ENCODE assay signal across 13 mouse cellular contexts in the genomic region with DNA sequence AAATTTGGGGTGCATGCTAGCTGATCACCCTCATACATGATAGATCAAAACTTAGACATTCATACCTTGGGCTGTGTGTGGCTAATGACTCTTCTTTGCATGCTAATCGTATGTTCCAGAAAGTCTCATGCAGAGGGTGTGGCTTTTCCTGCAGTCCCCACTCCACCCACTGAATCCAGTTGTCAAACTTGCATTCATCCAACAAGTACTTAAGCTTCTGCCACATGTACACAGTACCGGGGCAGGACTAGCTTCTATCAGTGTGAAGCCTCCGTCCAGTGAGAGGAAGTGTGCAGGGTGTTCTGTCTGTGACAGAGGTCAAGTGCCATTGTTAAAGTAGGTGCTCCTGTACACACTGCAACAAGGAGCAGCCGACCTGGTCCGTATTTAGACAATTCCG. TPM values are rescaled to one million over a fixed set of nuclear protein-coding genes. Genes with fewer than 3 reads are reported as not detected.
A peak's percentile ranks its signal among the peaks of the same experiment; 100 is the strongest.
DNase-seq lines count a peak whose midpoint lies in the region; ATAC-seq and TF ChIP-seq lines count a peak whose summit lies in the region.
"Had no signal": no experiment of that assay in that cellular context is flagged by ENCODE, and none has a peak within 500 bp of the region (broad histone marks: within the 10 kb centered on the region; RNA-seq: fewer than 3 reads in every experiment).

No protein-coding gene starts in this region.

- DNase-seq in forebrain, embryonic 11.5 days (ENCODE audit: low spot score): peak; percentile 41
- DNase-seq in forebrain, embryonic 10.5 days (ENCODE audit: extremely low spot score, low spot score): no peak
- DNase-seq in liver: peak; percentile 52
- DNase-seq in retina, embryonic 14.5 days (ENCODE audit: low spot score): no peak
- no peak for DNase-seq in retina, postnatal 1 day
- DNase-seq: adrenal gland, adult 2 months; lung, embryonic 14.5 days; spleen, adult 18-20 months had no signal

- ATAC-seq in forebrain, embryonic 11.5 days (replicated peaks; ENCODE audit: low FRiP score): no peak
- ATAC-seq in midbrain, embryonic 13.5 days: no peak

- 90% methylated on average over 6 of the region's 6 CpGs for WGBS in forebrain, embryonic 11.5 days
- WGBS in forebrain, embryonic 10.5 days: 92% methylated on average over 6 of the region's 6 CpGs
- 89% methylated on average over 6 of the region's 6 CpGs for WGBS in midbrain, embryonic 13.5 days

- H3K4me2 ChIP-seq in forebrain, embryonic 11.5 days (ENCODE audit: low read depth, low read length, severe bottlenecking): no peak overlapping the region
- H3K4me2 ChIP-seq in midbrain, embryonic 13.5 days (replicated peaks): no peak overlapping the region
- H3K4me2 ChIP-seq: lung, embryonic 14.5 days; midbrain, embryonic 12.5 days had no signal

- H3K27ac ChIP-seq in forebrain, embryonic 11.5 days (ENCODE audit: low read depth, low read length): no peak overlapping the region
- no peak overlapping the region for H3K27ac ChIP-seq in forebrain, embryonic 10.5 days
- H3K27ac ChIP-seq in bone marrow macrophage, adult 2 months (ENCODE audit: insufficient read depth, low read depth, low read length): peak overlapping the region; percentile 92
- H3K27ac ChIP-seq in midbrain, embryonic 13.5 days: no peak overlapping the region
- H3K27ac ChIP-seq: midbrain, embryonic 12.5 days had no signal

- H3K4me1 ChIP-seq in forebrain, embryonic 11.5 days (replicated peaks; ENCODE audit: control insufficient read depth, insufficient read depth, low read length): no peaks in the 10 kb centered on the region
- peaks cover 9% of the 10 kb centered on the region for H3K4me1 ChIP-seq in forebrain, embryonic 10.5 days
- H3K4me1 ChIP-seq in bone marrow macrophage, adult 2 months (ENCODE audit: control insufficient read depth, insufficient read depth, low read length): peaks cover 51% of the 10 kb centered on the region
- peaks cover 65% of the 10 kb centered on the region for H3K4me1 ChIP-seq in megakaryocyte, embryonic 14.5 days
- H3K4me1 ChIP-seq in midbrain, embryonic 13.5 days (replicated peaks): 0 out of 2 replicates have a peak, but pooled peaks cover 4% of the 10 kb centered on the region

- H3K36me3 ChIP-seq in forebrain, embryonic 11.5 days (ENCODE audit: control insufficient read depth, insufficient read depth, low read length): no peaks in the 10 kb centered on the region
- no peaks in the 10 kb centered on the region for H3K36me3 ChIP-seq in forebrain, embryonic 10.5 days (replicated peaks)
- H3K36me3 ChIP-seq in megakaryocyte, embryonic 14.5 days (replicated peaks; ENCODE audit: low read length): peaks cover 28% of the 10 kb centered on the region
- H3K36me3 ChIP-seq in midbrain, embryonic 13.5 days: no peaks in the 10 kb centered on the region
- H3K36me3 ChIP-seq: midbrain, embryonic 12.5 days had no signal

- H3K27me3 ChIP-seq in forebrain, embryonic 11.5 days (ENCODE audit: control insufficient read depth, insufficient read depth, low read length): no peaks in the 10 kb centered on the region
- H3K27me3 ChIP-seq in forebrain, embryonic 10.5 days (ENCODE audit: poor library complexity, severe bottlenecking): no peaks in the 10 kb centered on the region
- H3K27me3 ChIP-seq in megakaryocyte, embryonic 14.5 days (replicated peaks): no peaks in the 10 kb centered on the region
- H3K27me3 ChIP-seq in midbrain, embryonic 13.5 days: no peaks in the 10 kb centered on the region

- H3K9ac ChIP-seq in forebrain, embryonic 11.5 days (ENCODE audit: low read length): no peak overlapping the region
- no peak overlapping the region for H3K9ac ChIP-seq in midbrain, embryonic 13.5 days (replicated peaks)
- H3K9ac ChIP-seq: lung, embryonic 14.5 days; midbrain, embryonic 12.5 days had no signal

- TF ChIP-seq CTCF in bone marrow macrophage, adult 2 months (IDR thresholded peaks at IDR 0.05; ENCODE audit: low read depth, low read length): no peak

- no peak overlapping the region for H3K4me3 ChIP-seq in forebrain, embryonic 11.5 days (ENCODE audit: low read depth, low read length)
- H3K4me3 ChIP-seq in forebrain, embryonic 10.5 days: no peak overlapping the region
- no peak overlapping the region for H3K4me3 ChIP-seq in bone marrow macrophage, adult 2 months (ENCODE audit: insufficient read depth, low read length)
- H3K4me3 ChIP-seq in megakaryocyte, embryonic 14.5 days (replicated peaks): peak overlapping the region; percentile 79
- H3K4me3 ChIP-seq in midbrain, embryonic 13.5 days (replicated peaks): no peak overlapping the region
- H3K4me3 ChIP-seq: erythroblast, embryonic 14.5 days; midbrain, embryonic 12.5 days had no signal

- H3K9me3 ChIP-seq in forebrain, embryonic 11.5 days (ENCODE audit: control insufficient read depth, low read length): no peaks in the 10 kb centered on the region
- no peaks in the 10 kb centered on the region for H3K9me3 ChIP-seq in forebrain, embryonic 10.5 days
- H3K9me3 ChIP-seq in megakaryocyte, embryonic 14.5 days: no peaks in the 10 kb centered on the region
- H3K9me3 ChIP-seq in midbrain, embryonic 13.5 days: no peaks in the 10 kb centered on the region
- H3K9me3 ChIP-seq: midbrain, embryonic 12.5 days had no signal

- no peak for TF ChIP-seq POLR2A in bone marrow macrophage, adult 2 months (IDR thresholded peaks at IDR 0.05; ENCODE audit: borderline replicate concordance, low read depth, low read length)

RNA-seq across cellular contexts. Expression of gene Acsl1, which starts 26.0 kb away (rescaled TPM):
- 6.2 and 6.7 TPM in 2 replicates for polyA plus RNA-seq in forebrain, embryonic 11.5 days (2014; fragmentation: Nextera tagmentation; extraction: Ambion mirVana)
- 6.5 and 6.9 TPM in 2 replicates for polyA plus RNA-seq in forebrain, embryonic 10.5 days (2016; fragmentation: Nextera tagmentation; extraction: Ambion mirVana)
- polyA plus RNA-seq in bone marrow macrophage, adult 2 months (2012; ENCODE audit: insufficient read depth, insufficient read length, missing spikeins): 21.6 and 23.2 TPM in 2 replicates
- 2.6 and 8.5 TPM in 2 replicates for polyA plus RNA-seq in megakaryocyte, embryonic 14.5 days (2012; ENCODE audit: insufficient read depth, low replicate concordance)
- 10.9 and 11.2 TPM in 2 replicates for polyA plus RNA-seq in midbrain, embryonic 13.5 days (2015; fragmentation: Nextera tagmentation; extraction: Ambion mirVana)

RNA-seq across cellular contexts. Expression of gene Cenpu, which starts 55.0 kb away (rescaled TPM):
- polyA plus RNA-seq in forebrain, embryonic 11.5 days (2014; fragmentation: Nextera tagmentation; extraction: Ambion mirVana): 32.6 and 35.2 TPM in 2 replicates
- 34.2 and 34.9 TPM in 2 replicates for polyA plus RNA-seq in forebrain, embryonic 10.5 days (2016; fragmentation: Nextera tagmentation; extraction: Ambion mirVana)
- 15.1 and 16.7 TPM in 2 replicates for polyA plus RNA-seq in bone marrow macrophage, adult 2 months (2012; ENCODE audit: insufficient read depth, insufficient read length, missing spikeins)
- 4.8 and 6.3 TPM in 2 replicates for polyA plus RNA-seq in megakaryocyte, embryonic 14.5 days (2012; ENCODE audit: insufficient read depth, low replicate concordance)
- 13.6 and 13.8 TPM in 2 replicates for polyA plus RNA-seq in midbrain, embryonic 13.5 days (2015; fragmentation: Nextera tagmentation; extraction: Ambion mirVana)

Comparison
In these comparisons a context has a peak if more than half of its experiments do, and no peak if none do; other contexts are left out.
1. DNase-seq: peak in forebrain, embryonic 11.5 days (single experiment) and liver (single experiment); none in forebrain, embryonic 10.5 days (single experiment), retina, embryonic 14.5 days (single experiment) and retina, postnatal 1 day (single experiment).